Mouse (Mus musculus) kidney, postnatal 14 days (tissue): Measurements from ENCODE around the gene Med15.

Experiments
- DNase-seq: peaks from one replicate; pipeline ENCODE4 v3.0.0; 2022; ENCODE audit warnings: mixed read lengths

The Med15 gene

DNA sequence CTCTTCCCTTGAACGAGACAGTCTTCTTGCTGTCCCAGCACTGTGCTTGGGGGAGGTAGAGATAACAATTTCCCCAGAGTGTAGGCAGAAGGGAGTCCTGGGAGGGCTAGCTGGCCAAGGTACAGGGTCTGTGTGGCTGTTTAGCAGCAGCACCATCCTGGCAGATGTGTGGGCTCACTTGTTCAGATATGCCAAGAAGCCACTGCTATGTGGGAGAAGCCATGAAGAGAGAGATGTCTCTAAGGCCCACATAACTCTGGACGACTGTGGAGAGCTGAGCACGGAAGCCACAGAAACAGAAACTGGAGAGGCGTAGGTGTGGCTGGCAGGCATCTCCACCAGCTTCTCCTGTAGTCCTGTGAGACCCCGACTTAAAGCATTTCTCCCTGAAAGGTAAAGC is 127.0 kb downstream of the Med15 start:
- DNase-seq = no peak

DNA sequence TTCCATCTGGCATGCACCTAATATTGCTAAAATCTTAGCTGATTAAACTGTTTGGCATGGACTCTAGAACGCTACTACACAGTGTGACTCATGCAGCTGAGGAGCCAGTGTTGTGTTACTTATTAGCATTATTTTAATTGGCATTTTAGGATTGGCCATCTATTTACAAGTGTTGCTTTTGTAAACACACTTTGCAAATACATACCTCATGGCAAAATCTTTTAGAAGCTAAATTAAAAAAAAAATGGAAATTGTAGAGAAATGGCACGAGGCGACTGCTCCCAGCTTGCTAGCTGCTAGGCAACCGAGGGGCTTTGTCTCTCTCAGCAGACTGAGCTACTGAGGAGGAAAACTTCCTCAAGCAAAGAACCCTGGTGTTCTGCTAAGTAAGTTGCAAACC is 127.8 kb downstream of the Med15 start:
- no peak for DNase-seq
